Mouse (Mus musculus) liver, embryonic 13.5 days (tissue): Measurements from ENCODE around the gene Higd1b. TPM values are rescaled to one million over a fixed set of nuclear protein-coding genes. Genes with fewer than 3 reads are reported as not detected.
A peak's percentile ranks its signal among the peaks of the same experiment; 100 is the strongest.

ENCODE experiments used
- ATAC-seq: fragments of 200-750 bp; cut with Nextera tagmentation; 2 replicates; pipeline ENCODE4 v1.8.0; 2017; ENCODE audit warnings: low read depth, mild to moderate bottlenecking, moderate number of reproducible peaks, moderate library complexity
- DNase-seq: peaks from one replicate; pipeline ENCODE4 v3.0.0; 2022
- H3K27ac ChIP-seq: fragments of 300-500 bp; sonication (generic); 2 replicates; pipeline ENCODE4 v1.5.1; 2015; ENCODE audit warnings: moderate library complexity, mild to moderate bottlenecking, inconsistent platforms
- H3K27me3 ChIP-seq: fragments of 300-500 bp; sonication (generic); 2 replicates; pipeline ENCODE4 v1.6.1; 2015; ENCODE audit warnings: mild to moderate bottlenecking, inconsistent platforms
- H3K36me3 ChIP-seq: fragments of 300-500 bp; sonication (generic); 2 replicates; pipeline ENCODE4 v1.6.1; 2015; ENCODE audit warnings: mild to moderate bottlenecking, inconsistent platforms
- H3K4me1 ChIP-seq: fragments of 300-500 bp; sonication (generic); replicated peaks from 2 replicates; pipeline ENCODE4 v1.6.1; 2015; ENCODE audit warnings: inconsistent platforms
- H3K4me2 ChIP-seq: fragments of 300-500 bp; sonication (generic); 2 replicates; pipeline ENCODE4 v1.6.1; 2015; ENCODE audit warnings: inconsistent platforms, mild to moderate bottlenecking, moderate library complexity
- H3K4me3 ChIP-seq: fragments of 300-500 bp; sonication (generic); replicated peaks from 2 replicates; pipeline ENCODE4 v1.5.1; 2015; ENCODE audit warnings: mild to moderate bottlenecking, inconsistent platforms
- H3K9ac ChIP-seq: fragments of 300-500 bp; sonication (generic); 2 replicates; pipeline ENCODE4 v1.6.1; 2015; ENCODE audit warnings: mild to moderate bottlenecking, inconsistent platforms
- H3K9me3 ChIP-seq: fragments of 300-500 bp; sonication (generic); replicated peaks from 2 replicates; pipeline ENCODE4 v1.6.1; 2016; ENCODE audit warnings: inconsistent platforms
- WGBS: fragments of 180-500 bp; shearing (Covaris S2); methylation state at CpG from one replicate; pipeline ENCODE4 v1.1.7; 2015; ENCODE audit not compliant: insufficient replicate concordance; 5-methylcytosine and 5-hydroxymethylcytosine counted together
- polyA plus RNA-seq: library from polyadenylated mRNA; unstranded; fragments of >200 nt; fragmentation: Nextera tagmentation; extraction: Ambion mirVana; gene quantifications from 2 replicates; pipeline ENCODE4 v1.2.1, GENCODE M21; 2015

Gene Higd1b
- not detected in 2 replicates for polyA plus RNA-seq

GRCm38 (mm10) chr11:102835549-102835948 lies at the start of gene Higd1b:
Higd1b (plus strand) TSS chr11:102835849.
- no peaks in the 10 kb centered on the region for H3K9me3 ChIP-seq
- H3K27me3 ChIP-seq: 0 out of 2 replicates have a peak, but pooled peaks cover 8% of the 10 kb centered on the region
- H3K4me2 ChIP-seq: no peak within 1 kb of the TSS
- no peak within 1 kb of the TSS for H3K27ac ChIP-seq
- H3K9ac ChIP-seq: no peak within 1 kb of the TSS
- H3K36me3 ChIP-seq: peaks cover 43% of the 10 kb centered on the region
- WGBS: 76% methylated on average over 4 of the region's 4 CpGs
- no peak for DNase-seq
- no peak within 1 kb of the TSS for H3K4me3 ChIP-seq
- no peak for ATAC-seq
- no peaks in the 10 kb centered on the region for H3K4me1 ChIP-seq

- Histone ChIP-seq H3K27ac (no peak overlapping the region), H3K27me3 (peaks cover 5% of the 10 kb centered on the region; the same call in 1 of the 2 replicates), H3K9me3 (no peaks in the 10 kb centered on the region), H3K9ac (no peak overlapping the region), H3K4me1 (no peaks in the 10 kb centered on the region), H3K4me3 (no peak overlapping the region), H3K36me3 (no peaks in the 10 kb centered on the region), H3K4me2 (no peak overlapping the region)
- WGBS: 61% methylated on average over 5 of the region's 5 CpGs
- DNase-seq (no peak), ATAC-seq (no peak)
Observed at GRCm38 (mm10) chr11:102787688-102788177, 47.9 kb upstream of the Higd1b start.

GRCm38 (mm10) chr11:102791682-102792445 lies 43.8 kb upstream of the Higd1b start:
- no peak for ATAC-seq

GRCm38 (mm10) chr11:102794157-102794556 lies 41.5 kb upstream of the Higd1b start:
- Histone ChIP-seq H3K9me3 (no peaks in the 10 kb centered on the region), H3K4me2 (no peak overlapping the region), H3K27me3 (no peaks in the 10 kb centered on the region), H3K36me3 (no peaks in the 10 kb centered on the region), H3K9ac (no peak overlapping the region), H3K4me3 (no peak overlapping the region), H3K4me1 (no peaks in the 10 kb centered on the region), H3K27ac (no peak overlapping the region)
- no peak for DNase-seq
- ATAC-seq: no peak
- 62% methylated on average over 8 of the region's 8 CpGs for WGBS

More at GRCm38 (mm10) chr11:102791682-102792445, 43.8 kb upstream of the Higd1b start:
- no peaks in the 10 kb centered on the region for H3K36me3 ChIP-seq
- WGBS: 46% methylated on average over 14 of the region's 14 CpGs
- H3K4me2 ChIP-seq: no peak overlapping the region
- no peaks in the 10 kb centered on the region for H3K27me3 ChIP-seq
- no peak for DNase-seq
- no peak overlapping the region for H3K9ac ChIP-seq
- no peak overlapping the region for H3K27ac ChIP-seq
- no peak overlapping the region for H3K4me3 ChIP-seq
- H3K9me3 ChIP-seq: no peaks in the 10 kb centered on the region
- no peaks in the 10 kb centered on the region for H3K4me1 ChIP-seq

GRCm38 (mm10) chr11:102803453-102803852 lies 32.2 kb upstream of the Higd1b start:
- DNase-seq (no peak), ATAC-seq (no peak)
- 69% methylated on average over 5 of the region's 5 CpGs for WGBS
- Histone ChIP-seq H3K4me3 (no peak overlapping the region), H3K27ac (no peak overlapping the region), H3K9ac (no peak overlapping the region), H3K27me3 (no peaks in the 10 kb centered on the region), H3K36me3 (no peaks in the 10 kb centered on the region), H3K9me3 (no peaks in the 10 kb centered on the region), H3K4me2 (no peak overlapping the region), H3K4me1 (no peaks in the 10 kb centered on the region)

GRCm38 (mm10) chr11:102808246-102808645 lies 27.4 kb upstream of the Higd1b start:
- Histone ChIP-seq H3K4me1 (no peaks in the 10 kb centered on the region), H3K27me3 (no peaks in the 10 kb centered on the region), H3K27ac (no peak overlapping the region), H3K36me3 (no peaks in the 10 kb centered on the region), H3K9ac (no peak overlapping the region), H3K4me2 (no peak overlapping the region), H3K4me3 (no peak overlapping the region), H3K9me3 (no peaks in the 10 kb centered on the region)
- 34% methylated on average over 5 of the region's 5 CpGs for WGBS
- ATAC-seq: no peak
- no peak for DNase-seq

GRCm38 (mm10) chr11:102810721-102811485 lies 24.7 kb upstream of the Higd1b start:
- H3K27me3 ChIP-seq: peaks cover 8% of the 10 kb centered on the region
- H3K9ac ChIP-seq: no peak overlapping the region
- no peak overlapping the region for H3K27ac ChIP-seq
- H3K4me1 ChIP-seq: no peaks in the 10 kb centered on the region
- ATAC-seq (no peak), DNase-seq (no peak)
- no peaks in the 10 kb centered on the region for H3K9me3 ChIP-seq
- no peak overlapping the region for H3K4me3 ChIP-seq
- WGBS: 63% methylated on average over 4 of the region's 4 CpGs
- H3K36me3 ChIP-seq: no peaks in the 10 kb centered on the region
- no peak overlapping the region for H3K4me2 ChIP-seq

GRCm38 (mm10) chr11:102814881-102815280 lies 20.8 kb upstream of the Higd1b start:
- H3K27ac ChIP-seq: no peak overlapping the region
- ATAC-seq (no peak), DNase-seq (no peak)
- H3K9me3 ChIP-seq: no peaks in the 10 kb centered on the region
- H3K4me2 ChIP-seq: no peak overlapping the region
- no peak overlapping the region for H3K9ac ChIP-seq
- H3K36me3 ChIP-seq: no peaks in the 10 kb centered on the region
- H3K4me1 ChIP-seq: peaks cover 11% of the 10 kb centered on the region
- H3K27me3 ChIP-seq: peaks cover 47% of the 10 kb centered on the region
- H3K4me3 ChIP-seq: no peak overlapping the region

- DNase-seq: no peak
- H3K4me3 ChIP-seq: peak overlapping the region; percentile 57
- under 1% methylated on average over 87 of the region's 92 CpGs for WGBS
- H3K27ac ChIP-seq: peak overlapping the region; percentile 61; the same call in 1 of the 2 replicates
- H3K4me1 ChIP-seq: peaks cover 11% of the 10 kb centered on the region
- ATAC-seq: no peak
- H3K9ac ChIP-seq: peak overlapping the region; percentile 58
- H3K4me2 ChIP-seq: peak overlapping the region; percentile 67
- no peaks in the 10 kb centered on the region for H3K9me3 ChIP-seq
- H3K27me3 ChIP-seq: peaks cover 77% of the 10 kb centered on the region
- no peaks in the 10 kb centered on the region for H3K36me3 ChIP-seq
Observed at GRCm38 (mm10) chr11:102818121-102819020, 17.3 kb upstream of the Higd1b start.

GRCm38 (mm10) chr11:102819021-102819782 lies 16.4 kb upstream of the Higd1b start, which contains the start of gene Gjc1:
Gjc1 (minus strand) TSS chr11:102819700.
- under 1% methylated on average over 92 of the region's 97 CpGs for WGBS
- H3K9me3 ChIP-seq: no peaks in the 10 kb centered on the region
- peak within 1 kb of the TSS; percentile 61; the same call in 1 of the 2 replicates for H3K27ac ChIP-seq
- H3K36me3 ChIP-seq: no peaks in the 10 kb centered on the region
- DNase-seq (no peak), ATAC-seq (no peak)
- H3K27me3 ChIP-seq: peaks cover 83% of the 10 kb centered on the region
- peak within 1 kb of the TSS; percentile 58 for H3K9ac ChIP-seq
- peak within 1 kb of the TSS; percentile 57 for H3K4me3 ChIP-seq
- H3K4me1 ChIP-seq: peaks cover 11% of the 10 kb centered on the region
- peak within 1 kb of the TSS; percentile 67 for H3K4me2 ChIP-seq
